Mouse (Mus musculus): ENCODE data around the gene Car15.

Car15 gene

GRCm38 (mm10) chr16:17832821-17833220 lies 5.3 kb downstream of the Car15 start, which contains the start of gene B830017H08Rik:
Gene B830017H08Rik (plus strand): TSS chr16:17833121.
- no peak for DNase-seq

- DNase-seq, result no peak
Observed at GRCm38 (mm10) chr16:17831781-17832180, 6.4 kb downstream of the Car15 start.

GRCm38 (mm10) chr16:17830385-17831178 lies 7.6 kb downstream of the Car15 start:
- no peak for DNase-seq

- DNase-seq, result no peak
Observed at GRCm38 (mm10) chr16:17828867-17829266, 9.3 kb downstream of the Car15 start.

GRCm38 (mm10) chr16:17828229-17828628 lies 9.9 kb downstream of the Car15 start:
- no peak for DNase-seq

- no peak for DNase-seq
Observed at GRCm38 (mm10) chr16:17826500-17826899, 11.7 kb downstream of the Car15 start.

GRCm38 (mm10) chr16:17816528-17816927 lies 21.6 kb downstream of the Car15 start:
- no peak for DNase-seq

- peak; percentile 71 for DNase-seq
Observed at GRCm38 (mm10) chr16:17815411-17816402, 22.5 kb downstream of the Car15 start.

GRCm38 (mm10) chr16:17813173-17813572 lies 25.0 kb downstream of the Car15 start:
- no peak for DNase-seq

- DNase-seq, result no peak
Observed at GRCm38 (mm10) chr16:17812120-17812519, 26.0 kb downstream of the Car15 start.

- DNase-seq, result no peak
Observed at GRCm38 (mm10) chr16:17809711-17810110, 28.5 kb downstream of the Car15 start.

- DNase-seq, result no peak
Observed at GRCm38 (mm10) chr16:17809125-17809524, 29.0 kb downstream of the Car15 start.

GRCm38 (mm10) chr16:17807192-17808009 lies 30.8 kb downstream of the Car15 start:
- peak; percentile 91 for DNase-seq

GRCm38 (mm10) chr16:17806581-17807191 lies 31.5 kb downstream of the Car15 start:
- peak; percentile 50 for DNase-seq

- DNase-seq, result no peak
Observed at GRCm38 (mm10) chr16:17804982-17805381, 33.2 kb downstream of the Car15 start.

GRCm38 (mm10) chr16:17804449-17804912 lies 33.7 kb downstream of the Car15 start:
- no peak for DNase-seq

- DNase-seq, result no peak
Observed at GRCm38 (mm10) chr16:17803675-17804448, 34.3 kb downstream of the Car15 start.

GRCm38 (mm10) chr16:17802839-17803674 lies 35.1 kb downstream of the Car15 start:
- DNase-seq, result peak; percentile 65

GRCm38 (mm10) chr16:17802456-17802838 lies 35.7 kb downstream of the Car15 start:
- no peak for DNase-seq

- DNase-seq, result no peak
Observed at GRCm38 (mm10) chr16:17801777-17802455, 36.2 kb downstream of the Car15 start.
